Mouse (Mus musculus) midbrain, embryonic 11.5 days (tissue): ENCODE data around the gene Txndc17. TPM values are rescaled to one million over a fixed set of nuclear protein-coding genes. Genes with fewer than 3 reads are reported as not detected.
A peak's percentile ranks its signal among the peaks of the same experiment; 100 is the strongest.

Experiments
- ATAC-seq: fragments of 200-750 bp; cut with Nextera tagmentation; 2 replicates; pipeline ENCODE4 v1.8.0; 2017; ENCODE audit warnings: moderate TSS enrichment, moderate library complexity; ENCODE audit not compliant: low FRiP score
- DNase-seq: peaks from one replicate; pipeline ENCODE4 v3.0.0; 2015; ENCODE audit warnings: low spot score; ENCODE audit errors: missing footprints
- H3K27ac ChIP-seq: fragments of 300-500 bp; sonication (generic); 2 replicates; pipeline ENCODE4 v1.5.1; 2014; ENCODE audit warnings: low read depth, low read length
- H3K27me3 ChIP-seq: fragments of 300-500 bp; sonication (generic); 2 replicates; pipeline ENCODE4 v1.6.1; 2014; ENCODE audit warnings: mild to moderate bottlenecking, low read length, moderate library complexity, mixed read lengths; ENCODE audit not compliant: control insufficient read depth, insufficient read depth
- H3K36me3 ChIP-seq: fragments of 300-500 bp; sonication (generic); 2 replicates; pipeline ENCODE4 v1.6.1; 2014; ENCODE audit warnings: mild to moderate bottlenecking, low read length, moderate library complexity, mixed read lengths; ENCODE audit not compliant: control insufficient read depth, insufficient read depth
- H3K4me1 ChIP-seq: fragments of 300-500 bp; sonication (generic); 2 replicates; pipeline ENCODE4 v1.6.1; 2014; ENCODE audit warnings: low read length; ENCODE audit not compliant: control insufficient read depth, insufficient read depth
- H3K4me2 ChIP-seq: fragments of 300-500 bp; sonication (generic); 2 replicates; pipeline ENCODE4 v1.6.1; 2014; ENCODE audit warnings: mild to moderate bottlenecking, moderate library complexity
- H3K4me3 ChIP-seq: fragments of 300-500 bp; sonication (generic); 2 replicates; pipeline ENCODE4 v1.5.1; 2014; ENCODE audit warnings: low read depth, low read length
- H3K9ac ChIP-seq: fragments of 300-500 bp; sonication (generic); 2 replicates; pipeline ENCODE4 v1.6.1; 2014; ENCODE audit warnings: low read length
- H3K9me3 ChIP-seq: fragments of 300-500 bp; sonication (generic); 2 replicates; pipeline ENCODE4 v1.6.1; 2016; ENCODE audit warnings: low read length; ENCODE audit not compliant: control insufficient read depth
- WGBS: fragments of 180-500 bp; shearing (Covaris S2); extraction: QIAGEN DNeasy Blood & Tissue Kit; methylation state at CpG from one replicate; pipeline ENCODE4 v1.1.7; 2014; 5-methylcytosine and 5-hydroxymethylcytosine counted together
- polyA plus RNA-seq: library from polyadenylated mRNA; unstranded; fragments of >200 nt; fragmentation: Nextera tagmentation; extraction: Ambion mirVana; gene quantifications from 2 replicates; pipeline ENCODE4 v1.2.1, GENCODE M21; 2014

Txndc17 gene
- polyA plus RNA-seq, 1 experiment from 2014 or later, result 163 TPM

DNA sequence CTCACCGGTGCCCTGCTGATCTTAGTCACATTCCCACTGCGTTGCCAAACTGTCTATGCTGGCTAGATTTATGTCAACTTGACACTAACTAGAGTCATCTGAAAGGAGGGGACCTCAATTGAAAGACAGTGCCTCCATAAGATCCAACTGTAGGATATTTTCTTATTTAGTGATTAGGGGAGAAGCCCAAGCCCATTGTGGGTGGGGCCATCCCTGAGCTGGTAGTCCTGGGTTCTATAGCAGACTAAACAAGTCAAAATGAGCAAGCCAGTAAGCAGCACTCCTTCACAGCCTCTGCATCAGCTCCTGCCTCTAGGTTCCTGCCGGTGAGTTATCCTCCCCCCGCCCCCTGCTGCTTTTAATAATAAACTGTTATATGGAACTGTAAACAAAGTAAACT lies 26.2 kb upstream of the Txndc17 start:
- 90% methylated on average over 4 of the region's 4 CpGs for WGBS
- Histone ChIP-seq H3K4me1 (no peaks in the 10 kb centered on the region), H3K36me3 (peaks cover 8% of the 10 kb centered on the region; the same call in 1 of the 2 replicates), H3K27me3 (no peaks in the 10 kb centered on the region), H3K27ac (no peak overlapping the region), H3K9me3 (no peaks in the 10 kb centered on the region), H3K4me3 (no peak overlapping the region), H3K9ac (no peak overlapping the region), H3K4me2 (no peak overlapping the region)
- DNase-seq (peak; percentile 66), ATAC-seq (no peak)

GRCm38 (mm10) chr11:72184252-72184651 lies 23.1 kb upstream of the Txndc17 start:
- Histone ChIP-seq H3K36me3 (peaks cover 8% of the 10 kb centered on the region), H3K9ac (no peak overlapping the region), H3K4me1 (no peaks in the 10 kb centered on the region), H3K4me2 (no peak overlapping the region), H3K4me3 (no peak overlapping the region), H3K9me3 (no peaks in the 10 kb centered on the region), H3K27ac (no peak overlapping the region), H3K27me3 (no peaks in the 10 kb centered on the region)
- no peak for ATAC-seq
- peak; percentile 60 for DNase-seq
- 84% methylated on average over 4 of the region's 4 CpGs for WGBS

DNA sequence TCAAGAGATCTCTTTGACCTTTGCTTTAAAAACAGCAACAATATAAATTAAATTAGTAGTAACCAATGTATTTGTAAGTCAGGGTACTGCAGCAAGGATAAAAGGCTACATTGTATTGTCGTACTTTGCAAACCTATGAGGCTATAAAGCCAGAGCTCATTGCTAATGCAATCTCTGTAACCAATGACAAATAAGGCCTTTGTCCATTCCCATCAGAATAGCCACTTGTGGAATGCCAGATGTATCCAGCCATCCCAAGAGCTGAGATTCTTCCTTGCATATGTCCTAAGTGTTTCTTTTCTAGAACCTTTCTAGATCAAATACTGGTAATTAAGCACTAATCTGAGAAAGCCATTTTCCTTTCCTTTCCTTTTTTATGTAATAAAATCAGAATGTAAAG lies 16.5 kb upstream of the Txndc17 start:
- Histone ChIP-seq H3K9me3 (no peaks in the 10 kb centered on the region), H3K9ac (no peak overlapping the region), H3K4me2 (no peak overlapping the region), H3K36me3 (peaks cover 10% of the 10 kb centered on the region), H3K4me1 (no peaks in the 10 kb centered on the region), H3K4me3 (no peak overlapping the region), H3K27me3 (no peaks in the 10 kb centered on the region), H3K27ac (no peak overlapping the region)
- ATAC-seq (no peak), DNase-seq (peak; percentile 39)
- 73% methylated on average over 1 of the region's 1 CpGs for WGBS

DNA sequence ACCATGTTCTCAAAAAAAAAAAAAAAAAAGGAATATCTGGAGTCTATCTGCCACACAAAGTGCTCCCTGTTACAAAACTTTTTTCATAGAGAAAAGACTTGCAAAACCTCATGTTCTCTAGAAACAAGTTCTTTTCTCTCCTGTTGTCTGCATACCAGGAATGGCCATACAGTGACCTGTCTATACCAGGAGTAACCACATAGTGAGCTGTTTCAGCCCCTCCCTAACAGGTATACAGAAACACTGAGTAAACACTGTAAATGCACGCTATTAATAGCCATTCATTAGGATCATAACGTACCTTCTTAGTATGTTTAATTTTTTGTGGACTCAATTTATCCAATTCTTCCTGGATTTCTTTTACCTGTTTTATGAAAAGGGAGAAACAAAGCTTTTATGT lies 13.1 kb upstream of the Txndc17 start:
- H3K36me3 ChIP-seq, result peaks cover 14% of the 10 kb centered on the region; the same call in 1 of the 2 replicates
- H3K9ac ChIP-seq, result no peak overlapping the region
- no peak overlapping the region for H3K4me2 ChIP-seq
- H3K4me3 ChIP-seq, result no peak overlapping the region
- ATAC-seq (no peak), DNase-seq (peak; percentile 54)
- no peaks in the 10 kb centered on the region for H3K4me1 ChIP-seq
- no peaks in the 10 kb centered on the region for H3K9me3 ChIP-seq
- H3K27me3 ChIP-seq, result no peaks in the 10 kb centered on the region
- H3K27ac ChIP-seq, result no peak overlapping the region
- WGBS, result 98% methylated on average over 2 of the region's 2 CpGs

GRCm38 (mm10) chr11:72196506-72196905 lies 10.8 kb upstream of the Txndc17 start:
- peak; percentile 65 for DNase-seq
- Histone ChIP-seq H3K4me1 (no peaks in the 10 kb centered on the region), H3K9ac (no peak overlapping the region), H3K9me3 (no peaks in the 10 kb centered on the region), H3K4me3 (no peak overlapping the region), H3K27ac (no peak overlapping the region), H3K36me3 (peaks cover 11% of the 10 kb centered on the region; the same call in 1 of the 2 replicates), H3K4me2 (no peak overlapping the region), H3K27me3 (no peaks in the 10 kb centered on the region)
- WGBS, result 94% methylated on average over 8 of the region's 8 CpGs
- no peak for ATAC-seq

DNA sequence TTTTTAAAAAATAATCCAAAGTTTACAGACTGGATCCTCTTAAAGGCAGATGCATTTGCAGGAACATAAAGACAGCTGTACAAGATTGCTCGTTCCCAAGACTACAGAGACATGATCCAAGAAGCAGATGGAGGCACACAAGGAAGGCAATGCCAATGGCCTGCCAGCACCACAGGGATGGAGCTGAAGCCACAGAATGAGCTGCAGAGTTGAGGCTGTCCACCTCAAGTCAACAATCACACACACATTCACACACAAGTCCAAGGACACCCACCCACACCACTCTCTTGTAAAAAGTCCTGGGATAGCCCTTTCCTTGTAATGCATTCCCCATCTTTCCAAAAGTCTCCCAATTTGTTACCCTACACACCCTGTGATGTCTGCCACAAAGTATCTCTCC lies 3.9 kb upstream of the Txndc17 start:
- peaks cover 24% of the 10 kb centered on the region for H3K4me1 ChIP-seq
- no peak overlapping the region for H3K27ac ChIP-seq
- DNase-seq (no peak), ATAC-seq (no peak)
- no peak overlapping the region for H3K4me2 ChIP-seq
- H3K27me3 ChIP-seq, result no peaks in the 10 kb centered on the region
- H3K9me3 ChIP-seq, result no peaks in the 10 kb centered on the region
- H3K4me3 ChIP-seq, result no peak overlapping the region
- no peak overlapping the region for H3K9ac ChIP-seq
- H3K36me3 ChIP-seq, result peaks cover under 1% of the 10 kb centered on the region; the same call in 1 of the 2 replicates
- WGBS, result 67% methylated on average over 1 of the region's 1 CpGs

DNA sequence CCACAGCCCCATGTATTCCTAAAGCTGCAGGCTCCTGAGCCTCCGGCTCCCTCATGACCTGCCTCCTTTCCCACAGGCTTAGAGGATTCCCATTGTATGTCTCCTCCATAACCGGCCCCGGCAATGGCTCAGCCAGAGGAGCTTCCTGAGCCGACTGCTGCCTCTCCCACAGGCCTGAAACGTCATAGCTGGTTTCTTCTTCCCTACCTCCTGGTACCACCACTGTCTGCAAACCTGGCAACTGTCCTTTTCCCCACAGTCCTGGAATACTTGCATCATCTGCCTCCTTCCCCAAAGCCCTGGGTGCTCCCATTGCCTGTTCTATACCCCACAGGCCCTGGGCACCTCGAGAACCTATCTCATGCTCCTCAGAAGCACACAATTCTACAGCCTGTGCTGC lies 2.1 kb upstream of the Txndc17 start:
- Histone ChIP-seq H3K9me3 (no peaks in the 10 kb centered on the region), H3K4me2 (peak overlapping the region; percentile 91; the same call in 1 of the 2 replicates), H3K4me1 (peaks cover 24% of the 10 kb centered on the region), H3K27ac (no peak overlapping the region), H3K27me3 (no peaks in the 10 kb centered on the region), H3K9ac (no peak overlapping the region), H3K36me3 (no peaks in the 10 kb centered on the region; the same call in 1 of the 2 replicates), H3K4me3 (peak overlapping the region; percentile 72; the same call in 1 of the 2 replicates)
- ATAC-seq (no peak), DNase-seq (no peak)
- 84% methylated on average over 6 of the region's 6 CpGs for WGBS

DNA sequence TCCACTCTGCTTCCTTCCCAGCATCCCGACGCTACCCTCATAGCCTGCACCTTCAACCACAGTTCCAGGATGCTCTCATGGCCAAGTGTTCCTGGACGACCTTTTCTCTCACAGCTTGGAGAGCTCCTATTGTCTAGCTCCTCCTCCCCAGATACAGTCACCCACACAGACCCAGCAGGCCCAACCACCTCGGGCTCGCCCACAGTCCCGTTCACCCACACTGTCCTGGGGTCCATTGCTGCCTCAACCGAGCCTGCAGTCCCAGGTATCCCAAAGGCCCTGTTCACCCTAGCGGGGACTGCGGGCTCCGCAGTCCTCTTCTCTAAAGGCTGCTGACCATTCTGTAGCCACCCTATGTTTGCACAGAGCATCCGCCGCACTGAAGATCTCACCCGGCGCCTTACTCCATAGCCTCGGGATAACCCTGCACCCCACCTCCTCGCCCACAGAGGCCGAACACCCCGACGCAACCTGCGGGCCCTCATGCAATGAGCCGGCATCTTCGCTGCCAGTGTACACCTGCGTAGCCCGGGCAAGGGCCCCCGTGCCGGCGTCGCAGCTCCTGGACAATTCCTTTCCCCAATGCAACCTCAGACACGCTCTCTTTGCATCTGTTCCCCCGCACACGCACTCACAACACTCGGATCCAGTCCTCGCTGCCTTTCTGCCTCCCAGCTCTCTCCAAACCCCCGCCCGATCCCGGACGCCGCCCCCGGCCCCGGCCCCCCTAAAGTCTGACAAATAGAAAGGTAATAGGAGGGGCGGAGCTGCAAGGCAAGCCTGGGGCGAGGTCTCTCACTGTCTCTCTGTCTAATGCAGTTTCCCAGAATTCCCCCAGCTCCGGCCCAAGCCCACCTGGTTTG lies 775 bp upstream of the Txndc17 start, which contains the start of gene Gm43951:
Gene Gm43951 (minus strand): TSS at position 500 of the 863 bp plus-strand sequence.
- WGBS, result under 1% methylated on average over 43 of the region's 43 CpGs
- H3K4me1 ChIP-seq, result peaks cover 24% of the 10 kb centered on the region
- H3K4me3 ChIP-seq, result peak within 1 kb of the TSS; percentile 72
- peak within 1 kb of the TSS; percentile 83 for H3K9ac ChIP-seq
- H3K4me2 ChIP-seq, result peak within 1 kb of the TSS; percentile 91
- H3K9me3 ChIP-seq, result no peaks in the 10 kb centered on the region
- DNase-seq, result peak; percentile 94
- H3K36me3 ChIP-seq, result no peaks in the 10 kb centered on the region; the same call in 1 of the 2 replicates
- peak; percentile 53 for ATAC-seq
- H3K27ac ChIP-seq, result peak within 1 kb of the TSS; percentile 27
- H3K27me3 ChIP-seq, result no peaks in the 10 kb centered on the region

- DNase-seq (no peak), ATAC-seq (no peak)
- no peaks in the 10 kb centered on the region for H3K27me3 ChIP-seq
- 24% methylated on average over 17 of the region's 17 CpGs for WGBS
- no peaks in the 10 kb centered on the region; the same call in 1 of the 2 replicates for H3K36me3 ChIP-seq
- H3K9me3 ChIP-seq, result no peaks in the 10 kb centered on the region
- H3K4me3 ChIP-seq, result peak overlapping the region; percentile 72
- H3K9ac ChIP-seq, result peak overlapping the region; percentile 83
- peaks cover 24% of the 10 kb centered on the region for H3K4me1 ChIP-seq
- H3K27ac ChIP-seq, result no peak overlapping the region
- peak overlapping the region; percentile 91 for H3K4me2 ChIP-seq
Observed at GRCm38 (mm10) chr11:72207834-72208377, 559 bp downstream of the Txndc17 start.
